Mouse (Mus musculus) stomach, postnatal 0 days (tissue): ENCODE results near the gene Smim5.

Experiments
- CTCF ChIP-seq: IDR thresholded peaks from 2 replicates; pipeline ENCODE4 v1.5.1; 2016; ENCODE audit warnings: antibody characterized with exemption, low read depth, mild to moderate bottlenecking, moderate library complexity
- EP300 ChIP-seq: optimal IDR thresholded peaks from 2 replicates; pipeline ENCODE3; 2016; ENCODE audit warnings: antibody characterized with exemption

DNA sequence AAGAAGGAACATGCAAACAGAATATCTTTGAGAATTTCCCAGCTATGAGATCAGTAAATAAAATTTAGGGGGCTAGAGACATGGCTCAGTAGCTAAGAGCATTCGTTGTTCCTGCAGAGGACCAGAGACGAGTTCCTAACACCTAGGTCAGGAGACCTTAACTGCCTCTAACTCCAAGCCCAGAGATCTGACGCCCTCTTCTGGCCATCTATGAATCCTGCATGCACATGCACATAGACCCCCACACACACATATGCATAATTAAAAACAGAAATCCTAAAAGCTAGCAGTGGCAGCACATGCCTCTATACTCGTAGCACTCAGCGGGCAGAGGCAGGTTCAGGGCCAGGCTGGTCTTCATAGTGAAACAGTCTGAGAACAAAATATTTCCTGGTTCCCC lies 23.3 kb upstream of the Smim5 start:
- TF ChIP-seq CTCF (peak; percentile 41), EP300 (no peak)
